Mouse (Mus musculus) MEL (cell line): ENCODE data around the gene Adprhl1. TPM values are rescaled to one million over a fixed set of nuclear protein-coding genes. Genes with fewer than 3 reads are reported as not detected.

Source experiments
- DNase-seq: peaks from one replicate; pipeline ENCODE4 v3.0.0; 2011; ENCODE audit warnings: low read depth, low spot score
- H3K27ac ChIP-seq: 2 replicates; pipeline ENCODE4 v1.5.1; 2012; ENCODE audit warnings: low read depth, mild to moderate bottlenecking, control low read depth, low read length, moderate library complexity; ENCODE audit not compliant: control insufficient read depth
- H3K27me3 ChIP-seq, 2 experiments: fragments of 150-350 bp in 1 of 2; sonication (generic) in 1 of 2; 2 replicates each; pipeline ENCODE4 v1.6.1; 2012; ENCODE audit warnings: low read length in 2 of 2, mild to moderate bottlenecking in 2 of 2, improper control_type of control experiment in 1 of 2, moderate library complexity in 1 of 2; ENCODE audit not compliant: insufficient read depth in 2 of 2, control insufficient read depth in 1 of 2
- H3K36me3 ChIP-seq, 2 experiments: 2 replicates each; pipeline ENCODE4 v1.6.1; 2012 to 2014; ENCODE audit warnings: low read length in 2 of 2, improper control_type of control experiment in 1 of 2, inconsistent platforms in 1 of 2, mild to moderate bottlenecking in 1 of 2; ENCODE audit not compliant: insufficient read depth in 2 of 2, control insufficient read depth in 1 of 2
- H3K4me1 ChIP-seq, 2 experiments: fragments of 150-350 bp in 1 of 2; sonication (generic) in 1 of 2; 2 replicates each; pipeline ENCODE4 v1.6.1; 2012; ENCODE audit warnings: low read length in 2 of 2, improper control_type of control experiment in 1 of 2, mild to moderate bottlenecking in 1 of 2; ENCODE audit not compliant: insufficient read depth in 2 of 2, control insufficient read depth in 1 of 2
- H3K4me3 ChIP-seq, 2 experiments: fragments of 150-350 bp in 1 of 2; sonication (generic) in 1 of 2; 2 replicates each; pipeline ENCODE4 v1.5.1; 2012; ENCODE audit warnings: low read depth in 2 of 2, low read length in 2 of 2, mild to moderate bottlenecking in 2 of 2, moderate library complexity in 2 of 2, control low read depth in 1 of 2, improper control_type of control experiment in 1 of 2; ENCODE audit not compliant: control insufficient read depth in 1 of 2, insufficient read depth in 1 of 2
- H3K79me2 ChIP-seq: 2 replicates; pipeline ENCODE4 v1.6.1; 2012; ENCODE audit warnings: mild to moderate bottlenecking, low read length, moderate library complexity; ENCODE audit not compliant: control insufficient read depth, poor library complexity, insufficient read depth
- H3K9ac ChIP-seq: 2 replicates; pipeline ENCODE4 v1.6.1; 2012; ENCODE audit warnings: low read depth, mild to moderate bottlenecking, control low read depth, low read length, moderate library complexity; ENCODE audit not compliant: control insufficient read depth, poor library complexity, severe bottlenecking
- H3K9me3 ChIP-seq: fragments of 150-350 bp; sonication (generic); replicated peaks from 2 replicates; pipeline ENCODE4 v1.6.1; 2012; ENCODE audit warnings: mild to moderate bottlenecking, low read length, improper control_type of control experiment, moderate library complexity; ENCODE audit not compliant: insufficient read depth
- CHD1 ChIP-seq: IDR thresholded peaks from 2 replicates; pipeline ENCODE4 v1.6.1; 2012; ENCODE audit warnings: low read depth, mild to moderate bottlenecking, inconsistent platforms, low read length, improper control_type of control experiment
- CHD2 ChIP-seq: IDR thresholded peaks from 2 replicates; pipeline ENCODE4 v1.6.1; 2011; ENCODE audit warnings: low read length, improper control_type of control experiment
- ELF1 ChIP-seq: IDR thresholded peaks from 2 replicates; pipeline ENCODE4 v1.6.1; 2014; ENCODE audit warnings: low read depth, mild to moderate bottlenecking, inconsistent platforms, low read length, improper control_type of control experiment, moderate library complexity
- ETS1 ChIP-seq: IDR thresholded peaks from 2 replicates; pipeline ENCODE4 v1.6.1; 2012; ENCODE audit warnings: low read depth, mild to moderate bottlenecking, inconsistent platforms, low read length, improper control_type of control experiment, moderate library complexity
- GABPA ChIP-seq: IDR thresholded peaks from 2 replicates; pipeline ENCODE4 v1.6.1; 2012; ENCODE audit warnings: low read depth, mild to moderate bottlenecking, inconsistent platforms, low read length, improper control_type of control experiment, moderate library complexity
- HCFC1 ChIP-seq: IDR thresholded peaks from 2 replicates; pipeline ENCODE4 v1.6.1; 2012; ENCODE audit warnings: low read depth, mild to moderate bottlenecking, inconsistent platforms, low read length, improper control_type of control experiment, moderate library complexity
- KAT2A ChIP-seq: conservative IDR thresholded peaks from 2 replicates; pipeline ENCODE4 v1.6.1; 2012; ENCODE audit warnings: low read depth, low read length, improper control_type of control experiment, inconsistent platforms
- MAFK ChIP-seq: IDR thresholded peaks from 2 replicates; pipeline ENCODE4 v1.6.1; 2011; ENCODE audit warnings: low read depth, mild to moderate bottlenecking, low read length, improper control_type of control experiment, borderline replicate concordance
- MAZ ChIP-seq: IDR thresholded peaks from 2 replicates; pipeline ENCODE4 v1.6.1; 2012; ENCODE audit warnings: low read depth, mild to moderate bottlenecking, inconsistent platforms, low read length, improper control_type of control experiment
- MEF2A ChIP-seq: IDR thresholded peaks from 2 replicates; pipeline ENCODE4 v1.6.1; 2014; ENCODE audit warnings: low read depth, mild to moderate bottlenecking, inconsistent platforms, low read length, improper control_type of control experiment; ENCODE audit not compliant: poor library complexity, insufficient replicate concordance, severe bottlenecking; ENCODE audit errors: extremely low read depth
- MYC ChIP-seq: IDR thresholded peaks from 2 replicates; pipeline ENCODE4 v1.6.1; 2011; ENCODE audit warnings: low read depth, mild to moderate bottlenecking, low read length, improper control_type of control experiment, moderate library complexity
- NRF1 ChIP-seq: IDR thresholded peaks from 2 replicates; pipeline ENCODE4 v1.6.1; 2014; ENCODE audit warnings: low read depth, mild to moderate bottlenecking, inconsistent platforms, low read length, improper control_type of control experiment, moderate library complexity; ENCODE audit not compliant: poor library complexity, insufficient read depth, severe bottlenecking
- POLR2A ChIP-seq, 2 experiments: IDR thresholded peaks; 2 replicates each; pipeline ENCODE4 v1.6.1; 2011 to 2012; ENCODE audit warnings: low read length in 2 of 2, mild to moderate bottlenecking in 2 of 2, control low read depth in 1 of 2, improper control_type of control experiment in 1 of 2, low read depth in 1 of 2, moderate library complexity in 1 of 2; ENCODE audit not compliant: control insufficient read depth in 1 of 2, insufficient read depth in 1 of 2, poor library complexity in 1 of 2
- POLR2AphosphoS5 ChIP-seq: IDR thresholded peaks from 2 replicates; pipeline ENCODE4 v1.6.1; 2012; ENCODE audit warnings: low read depth, borderline replicate concordance, mild to moderate bottlenecking, inconsistent platforms, low read length, moderate library complexity, mixed read lengths
- RCOR1 ChIP-seq: IDR thresholded peaks from 2 replicates; pipeline ENCODE4 v1.6.1; 2012; ENCODE audit warnings: low read depth, mild to moderate bottlenecking, inconsistent platforms, low read length, improper control_type of control experiment
- SIN3A ChIP-seq: IDR thresholded peaks from 2 replicates; pipeline ENCODE4 v1.6.1; 2012; ENCODE audit warnings: low read length, improper control_type of control experiment, inconsistent platforms
- SMC3 ChIP-seq: IDR thresholded peaks from 2 replicates; pipeline ENCODE4 v1.6.1; 2011; ENCODE audit warnings: low read depth, low read length, improper control_type of control experiment
- TAL1 ChIP-seq: IDR thresholded peaks from 2 replicates; pipeline ENCODE4 v1.6.1; 2012; ENCODE audit warnings: mild to moderate bottlenecking, inconsistent platforms, low read length, moderate library complexity, mixed read lengths
- TBP ChIP-seq: IDR thresholded peaks from 2 replicates; pipeline ENCODE4 v1.8.0; 2011; ENCODE audit warnings: low read depth, low read length, improper control_type of control experiment
- TCF12 ChIP-seq: IDR thresholded peaks from 2 replicates; pipeline ENCODE4 v1.6.1; 2014; ENCODE audit warnings: low read depth, mild to moderate bottlenecking, inconsistent platforms, low read length, improper control_type of control experiment, moderate library complexity
- UBTF ChIP-seq: IDR thresholded peaks from 2 replicates; pipeline ENCODE4 v1.6.1; 2012; ENCODE audit warnings: low read depth, mild to moderate bottlenecking, inconsistent platforms, low read length, improper control_type of control experiment, moderate library complexity, borderline replicate concordance; ENCODE audit not compliant: insufficient read depth
- USF2 ChIP-seq, 2 experiments: IDR thresholded peaks; 2 replicates each; pipeline ENCODE4 v1.6.1; 2011 to 2012; ENCODE audit warnings: improper control_type of control experiment in 2 of 2, low read length in 2 of 2, borderline replicate concordance in 1 of 2, inconsistent platforms in 1 of 2, low read depth in 1 of 2, mild to moderate bottlenecking in 1 of 2; ENCODE audit not compliant: insufficient read depth in 1 of 2
- ZC3H11A ChIP-seq: IDR thresholded peaks from 2 replicates; pipeline ENCODE4 v1.6.1; 2012; ENCODE audit warnings: low read depth, mild to moderate bottlenecking, inconsistent platforms, low read length, improper control_type of control experiment
- ZKSCAN1 ChIP-seq: IDR thresholded peaks from 2 replicates; pipeline ENCODE4 v1.6.1; 2012; ENCODE audit warnings: low read depth, mild to moderate bottlenecking, inconsistent platforms, low read length, improper control_type of control experiment, moderate library complexity
- ZMIZ1 ChIP-seq: IDR thresholded peaks from 2 replicates; pipeline ENCODE4 v1.6.1; 2012; ENCODE audit warnings: low read depth, mild to moderate bottlenecking, inconsistent platforms, low read length, improper control_type of control experiment, moderate library complexity
- ZNF384 ChIP-seq: IDR thresholded peaks from 2 replicates; pipeline ENCODE4 v1.6.1; 2012; ENCODE audit warnings: low read depth, mild to moderate bottlenecking, inconsistent platforms, low read length, improper control_type of control experiment
- polyA plus RNA-seq, 2 experiments: library from polyadenylated mRNA; stranded (reverse) in 1 of 2; unstranded in 1 of 2; fragments of >175 nt in 1 of 2; fragments of >200 nt in 1 of 2; gene quantifications; 2 replicates each; pipeline versions ENCODE4 v1.2.1 to v1.2.4; 2012; ENCODE audit warnings: low replicate concordance in 2 of 2, low read depth in 1 of 2; ENCODE audit not compliant: insufficient read length in 2 of 2, insufficient read depth in 1 of 2, missing spikeins in 1 of 2
- total RNA-seq: library from RNA; depleted of rRNA; stranded (reverse); fragments of 300-350 nt; gene quantifications from 2 replicates; pipeline ENCODE4 v1.2.3, GENCODE M21; 2012

Adprhl1 gene
- total and polyA plus RNA-seq, 3 experiments, result not detected

GRCm38 (mm10) chr8:13217093-13217492 lies 36.9 kb downstream of the Adprhl1 start:
- H3K9me3 ChIP-seq, result no peaks in the 10 kb centered on the region
- no peak overlapping the region for H3K9ac ChIP-seq
- DNase-seq, result no peak
- no peaks in the 10 kb centered on the region; a peak in 1 of 4 replicates for H3K27me3 ChIP-seq
- no peak overlapping the region for H3K27ac ChIP-seq
- H3K36me3 ChIP-seq, result no peaks in the 10 kb centered on the region
- peaks cover 7 to 12% of the 10 kb centered on the region in 2 experiments; a peak in 3 of 4 replicates for H3K4me1 ChIP-seq
- no peaks in the 10 kb centered on the region for H3K79me2 ChIP-seq
- no peak for TF ChIP-seq CHD2
- no peak for TF ChIP-seq MAFK
- no peak for TF ChIP-seq ZNF384
- TF ChIP-seq ZC3H11A, result no peak
- TF ChIP-seq ELF1, result no peak
- TF ChIP-seq SIN3A, result no peak
- TF ChIP-seq UBTF, result no peak
- TF ChIP-seq TCF12, result no peak
- TF ChIP-seq TBP, result no peak
- no peak for TF ChIP-seq ZKSCAN1
- TF ChIP-seq CHD1, result no peak
- no peak for TF ChIP-seq POLR2AphosphoS5
- no peak for TF ChIP-seq KAT2A
- no peak for TF ChIP-seq GABPA
- TF ChIP-seq RCOR1, result no peak
- no peak for TF ChIP-seq TAL1
- no peak for TF ChIP-seq USF2 (IDR thresholded peaks at IDR 0.05; ENCODE audit: borderline replicate concordance in 1 of 2, insufficient read depth in 1 of 2, low read depth in 1 of 2, low read length in 2 of 2)
- no peak for TF ChIP-seq MEF2A
- TF ChIP-seq SMC3, result no peak
- no peak for TF ChIP-seq ETS1
- H3K4me3 ChIP-seq, result no peak overlapping the region

- DNase-seq, result no peak
- peaks cover 7 to 12% of the 10 kb centered on the region in 2 experiments; a peak in 3 of 4 replicates for H3K4me1 ChIP-seq
- H3K9ac ChIP-seq, result no peak overlapping the region
- H3K27ac ChIP-seq, result no peak overlapping the region
- H3K79me2 ChIP-seq, result no peaks in the 10 kb centered on the region
- no peak overlapping the region for H3K4me3 ChIP-seq
- H3K27me3 ChIP-seq, result no peaks in the 10 kb centered on the region; a peak in 1 of 4 replicates
- no peaks in the 10 kb centered on the region for H3K36me3 ChIP-seq
- TF ChIP-seq ZMIZ1 (no peak), NRF1 (no peak), MAZ (no peak), USF2 (IDR thresholded peaks at IDR 0.05; ENCODE audit: borderline replicate concordance in 1 of 2, insufficient read depth in 1 of 2, low read depth in 1 of 2, low read length in 2 of 2) (no peak), MYC (no peak), MEF2A (no peak), RCOR1 (no peak), POLR2A (IDR thresholded peaks at IDR 0.05; ENCODE audit: control insufficient read depth in 1 of 2, insufficient read depth in 1 of 2, low read depth in 1 of 2, low read length in 2 of 2, poor library complexity in 1 of 2) (no peak), HCFC1 (no peak), KAT2A (no peak), ETS1 (no peak), CHD1 (no peak), ZKSCAN1 (no peak), UBTF (no peak)
- H3K9me3 ChIP-seq, result no peaks in the 10 kb centered on the region
Observed at GRCm38 (mm10) chr8:13216386-13216785, 37.6 kb downstream of the Adprhl1 start.
